Mouse (Mus musculus) forebrain, embryonic 11.5 days (tissue): ENCODE measurements around the gene Slc34a1. TPM values are rescaled to one million over a fixed set of nuclear protein-coding genes. Genes with fewer than 3 reads are reported as not detected.

ENCODE experiments used
- microRNA-seq: library from miRNA; unstranded; fragments of <30 nt; microRNA quantifications from one replicate; pipeline ENCODE4, GENCODE M21; 2016; ENCODE audit not compliant: insufficient number of aligned reads
- polyA plus RNA-seq: library from polyadenylated mRNA; unstranded; fragments of >200 nt; fragmentation: Nextera tagmentation; extraction: Ambion mirVana; gene quantifications from 2 replicates; pipeline ENCODE4 v1.2.1, GENCODE M21; 2014

Slc34a1 gene
- polyA plus RNA-seq, 1 experiment from 2014 or later: not detected

Small RNA genes lying within 50 kb of the gene (microRNA-seq; reads per million reads assigned to microRNA genes)
- gene Mir6943: not detected

Other genes with a start within 250 kb of the Slc34a1 start
- 0.23 and 0.27 TPM in 2 replicates for gene Fgfr4, start 245.5 kb upstream of the Slc34a1 start, polyA plus RNA-seq
- 69.6 and 79.3 TPM in 2 replicates for gene Nsd1, start 188.4 kb upstream of the Slc34a1 start, polyA plus RNA-seq
- gene Prelid1, start 77.7 kb upstream of the Slc34a1 start, polyA plus RNA-seq: 422 and 451 TPM in 2 replicates
- 84.4 and 101 TPM in 2 replicates for gene Rab24, start 76.2 kb upstream of the Slc34a1 start, polyA plus RNA-seq
- 37.2 and 42.2 TPM in 2 replicates for gene Mxd3, start 68.4 kb upstream of the Slc34a1 start, polyA plus RNA-seq
- gene Lman2, start 35.4 kb upstream of the Slc34a1 start, polyA plus RNA-seq: 90.4 and 94.2 TPM in 2 replicates
- gene Rgs14, start 28.5 kb upstream of the Slc34a1 start, polyA plus RNA-seq: 0.33 and 0.44 TPM in 2 replicates
- not detected in 2 replicates for gene Pfn3, start 17.0 kb downstream of the Slc34a1 start, polyA plus RNA-seq
- not detected in 2 replicates for gene F12, start 28.6 kb downstream of the Slc34a1 start, polyA plus RNA-seq
- gene Grk6, start 46.9 kb downstream of the Slc34a1 start, polyA plus RNA-seq: 69.5 and 79.2 TPM in 2 replicates
- gene Prr7, start 66.1 kb downstream of the Slc34a1 start, polyA plus RNA-seq: 2.3 and 3.9 TPM in 2 replicates
- gene Dbn1, start 89.9 kb downstream of the Slc34a1 start, polyA plus RNA-seq: 411 and 418 TPM in 2 replicates
- 165 and 185 TPM in 2 replicates for gene Pdlim7, start 115.5 kb downstream of the Slc34a1 start, polyA plus RNA-seq
- 3.3 and 3.9 TPM in 2 replicates for gene Dok3, start 131.1 kb downstream of the Slc34a1 start, polyA plus RNA-seq
- 79.3 and 79.5 TPM in 2 replicates for gene Ddx41, start 138.5 kb downstream of the Slc34a1 start, polyA plus RNA-seq
- 55.8 and 58.0 TPM in 2 replicates for gene Fam193b, start 172.9 kb downstream of the Slc34a1 start, polyA plus RNA-seq
- gene Tmed9, start 175.5 kb downstream of the Slc34a1 start, polyA plus RNA-seq: 51.4 and 56.5 TPM in 2 replicates
- gene B4galt7, start 201.7 kb downstream of the Slc34a1 start, polyA plus RNA-seq: 24.5 and 25.6 TPM in 2 replicates
- 65.4 and 69.7 TPM in 2 replicates for gene Caml, start 224.8 kb downstream of the Slc34a1 start, polyA plus RNA-seq
- 56.8 and 58.2 TPM in 2 replicates for gene Ddx46, start 236.8 kb downstream of the Slc34a1 start, polyA plus RNA-seq